Mouse (Mus musculus) liver, postnatal 0 days (tissue): ENCODE measurements at regions not wholly inside any gene's neighbourhood (a gene's known extent, or its start where the extent isn't known, plus 50 kb on each side); places are given as distances from the start of the nearest gene placed in this dataset.

ENCODE experiments used
- ATAC-seq: fragments of 200-750 bp; cut with Nextera tagmentation; 2 replicates; pipeline ENCODE4 v1.8.0; 2017; ENCODE audit warnings: mild to moderate bottlenecking, moderate library complexity
- DNase-seq: peaks from one replicate; pipeline ENCODE4 v3.0.0-alpha.2; 2016
- H3K27ac ChIP-seq: fragments of 300-500 bp; sonication (generic); 2 replicates; pipeline ENCODE4 v1.5.1; 2014; ENCODE audit warnings: antibody characterized with exemption, moderate library complexity, mild to moderate bottlenecking, low read depth
- H3K27me3 ChIP-seq: fragments of 300-500 bp; sonication (generic); 2 replicates; pipeline ENCODE4 v1.6.1; 2014; ENCODE audit warnings: low read length, control low read depth, mixed read lengths; ENCODE audit not compliant: insufficient read depth
- H3K36me3 ChIP-seq: fragments of 300-500 bp; sonication (generic); replicated peaks from 2 replicates; pipeline ENCODE4 v1.6.1; 2014; ENCODE audit warnings: mild to moderate bottlenecking, control low read depth, low read length, moderate library complexity, mixed read lengths; ENCODE audit not compliant: insufficient read depth
- H3K4me1 ChIP-seq: fragments of 300-500 bp; sonication (generic); 2 replicates; pipeline ENCODE4 v1.6.1; 2014; ENCODE audit warnings: antibody characterized with exemption, mild to moderate bottlenecking, control low read depth; ENCODE audit not compliant: insufficient read depth
- H3K4me2 ChIP-seq: fragments of 300-500 bp; sonication (generic); 2 replicates; pipeline ENCODE4 v1.6.1; 2014; ENCODE audit warnings: low read depth, mild to moderate bottlenecking, low read length, moderate library complexity, mixed read lengths
- H3K4me3 ChIP-seq: fragments of 300-500 bp; sonication (generic); 2 replicates; pipeline ENCODE4 v1.5.1; 2014; ENCODE audit warnings: low read depth, low read length
- H3K9ac ChIP-seq: fragments of 300-500 bp; sonication (generic); replicated peaks from 2 replicates; pipeline ENCODE4 v1.6.1; 2014; ENCODE audit warnings: mild to moderate bottlenecking, moderate library complexity
- H3K9me3 ChIP-seq: fragments of 300-500 bp; sonication (generic); 2 replicates; pipeline ENCODE4 v1.6.1; 2016; ENCODE audit warnings: mild to moderate bottlenecking, control low read depth, low read length, mixed read lengths
- CTCF ChIP-seq: sonication (generic); IDR thresholded peaks from 2 replicates; pipeline ENCODE4 v1.5.1; 2016; ENCODE audit warnings: antibody characterized with exemption, low read depth
- EP300 ChIP-seq: IDR thresholded peaks from 2 replicates; pipeline ENCODE4 v1.6.1; 2016; ENCODE audit warnings: antibody characterized with exemption, low read depth, mild to moderate bottlenecking
- WGBS: fragments of 180-500 bp; shearing (Covaris S2); extraction: QIAGEN DNeasy Blood & Tissue Kit; methylation state at CpG from one replicate; pipeline ENCODE4 v1.1.7; 2014; ENCODE audit not compliant: insufficient replicate concordance; 5-methylcytosine and 5-hydroxymethylcytosine counted together

DNA sequence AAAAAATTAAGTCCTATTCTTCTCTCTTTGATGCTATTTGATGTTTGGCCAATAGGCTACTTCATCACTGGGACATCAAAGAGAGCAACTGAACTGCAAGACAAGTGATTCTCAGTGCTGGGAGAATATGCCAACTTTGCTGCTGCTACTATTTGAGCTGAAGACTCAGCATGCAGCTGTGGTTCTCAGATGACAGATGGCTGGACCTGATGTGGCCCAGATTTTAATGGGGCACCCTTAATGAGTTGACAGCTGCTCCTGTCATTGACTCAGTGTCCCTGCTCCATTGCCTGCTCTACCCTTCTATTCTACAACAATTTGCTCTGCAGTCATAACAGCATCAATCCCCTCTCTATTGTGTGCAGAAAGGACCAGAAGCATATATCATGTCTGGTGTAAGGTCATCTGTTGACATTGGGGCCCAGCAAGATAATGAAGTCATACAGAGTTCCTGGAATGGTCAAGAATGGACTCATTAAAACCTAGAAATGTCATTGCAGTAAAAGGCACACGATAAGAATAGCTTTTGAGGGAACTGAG lies 231.1 kb upstream of the Auts2 start:
- Histone ChIP-seq H3K4me3 (no peak overlapping the region), H3K27me3 (no peaks in the 10 kb centered on the region), H3K9me3 (no peaks in the 10 kb centered on the region), H3K4me2 (no peak overlapping the region), H3K9ac (no peak overlapping the region), H3K27ac (no peak overlapping the region), H3K36me3 (no peaks in the 10 kb centered on the region), H3K4me1 (no peaks in the 10 kb centered on the region)
- TF ChIP-seq CTCF: no peak
- no peak for TF ChIP-seq EP300
- DNase-seq (no peak), ATAC-seq (no peak)
- 59% methylated on average over 1 of the region's 1 CpGs for WGBS

DNA sequence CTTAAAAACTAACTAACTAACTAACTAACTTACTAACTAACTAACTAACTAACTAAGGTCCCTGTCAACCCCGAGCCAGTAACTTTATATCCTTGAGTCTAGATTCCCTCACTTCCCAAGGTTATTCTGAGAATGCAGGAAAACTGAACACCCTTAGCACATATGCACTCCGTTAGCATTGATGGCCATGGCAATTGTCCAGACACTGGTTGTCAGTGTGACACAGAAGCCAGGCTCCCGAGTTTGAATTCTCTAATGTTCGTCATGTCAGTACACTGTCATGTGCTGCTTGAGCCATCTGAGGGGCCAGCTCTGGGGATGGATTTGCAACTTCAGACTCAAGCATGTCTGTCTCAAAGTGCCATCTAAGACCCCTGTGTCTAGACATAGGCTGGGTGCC lies 217.3 kb upstream of the Auts2 start:
- no peaks in the 10 kb centered on the region for H3K36me3 ChIP-seq
- no peak overlapping the region for H3K4me2 ChIP-seq
- ATAC-seq: no peak
- H3K4me3 ChIP-seq: no peak overlapping the region
- no peaks in the 10 kb centered on the region for H3K27me3 ChIP-seq
- WGBS: 51% methylated on average over 4 of the region's 4 CpGs
- H3K9ac ChIP-seq: no peak overlapping the region
- H3K4me1 ChIP-seq: no peaks in the 10 kb centered on the region
- H3K27ac ChIP-seq: no peak overlapping the region
- H3K9me3 ChIP-seq: no peaks in the 10 kb centered on the region
- TF ChIP-seq CTCF (no peak), EP300 (no peak)
- DNase-seq: no peak

DNA sequence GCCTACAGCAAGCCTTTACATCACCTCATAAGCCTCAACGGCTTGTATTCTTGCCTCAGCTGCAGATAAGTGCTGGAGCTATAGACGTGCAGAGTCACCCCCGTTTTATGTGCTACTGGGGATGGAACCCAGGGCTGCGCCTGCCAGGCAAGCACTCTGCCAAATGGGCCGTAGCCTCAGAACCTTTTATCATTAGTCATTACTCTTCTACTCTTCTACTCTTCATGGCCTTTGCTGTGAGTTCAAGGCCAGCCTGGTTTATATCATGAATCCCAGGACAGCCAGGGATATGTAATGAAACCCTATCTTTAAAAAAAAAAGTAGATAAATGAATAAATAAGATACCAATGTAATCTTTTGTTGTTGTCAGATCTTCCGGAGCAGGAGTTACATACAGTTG lies 216.6 kb upstream of the Auts2 start:
- 66% methylated on average over 6 of the region's 6 CpGs for WGBS

DNA sequence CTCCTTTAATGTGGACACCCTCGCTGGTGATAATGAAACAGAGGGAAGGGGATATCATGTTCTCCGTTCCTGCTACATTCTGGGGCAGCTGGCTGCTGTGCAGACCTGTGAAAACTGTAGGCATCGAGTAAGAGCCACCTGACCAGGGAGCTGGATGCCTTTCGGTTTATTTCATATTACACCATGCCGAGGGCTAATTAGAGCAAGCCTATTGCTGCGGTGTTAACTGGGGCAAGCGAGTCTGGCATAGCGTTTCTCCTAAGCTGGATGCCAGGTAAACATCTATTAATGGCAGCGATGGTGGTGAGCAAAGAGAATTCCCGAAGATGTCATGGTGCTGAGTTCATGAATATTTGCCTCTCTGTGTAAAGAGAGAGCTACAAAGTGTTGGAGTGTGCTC lies 215.8 kb upstream of the Auts2 start:
- Histone ChIP-seq H3K4me2 (no peak overlapping the region), H3K27me3 (no peaks in the 10 kb centered on the region), H3K4me1 (no peaks in the 10 kb centered on the region), H3K27ac (no peak overlapping the region), H3K36me3 (no peaks in the 10 kb centered on the region), H3K9ac (no peak overlapping the region), H3K9me3 (no peaks in the 10 kb centered on the region), H3K4me3 (no peak overlapping the region)
- 73% methylated on average over 10 of the region's 10 CpGs for WGBS
- ATAC-seq: no peak
- no peak for DNase-seq
- TF ChIP-seq CTCF (no peak), EP300 (no peak)

More for the DNA sequence above, 216.6 kb upstream of the Auts2 start:
- Histone ChIP-seq H3K4me3 (no peak overlapping the region), H3K27ac (no peak overlapping the region), H3K36me3 (no peaks in the 10 kb centered on the region), H3K27me3 (no peaks in the 10 kb centered on the region), H3K4me2 (no peak overlapping the region), H3K9me3 (no peaks in the 10 kb centered on the region), H3K4me1 (no peaks in the 10 kb centered on the region), H3K9ac (no peak overlapping the region)
- DNase-seq: no peak
- ATAC-seq: no peak
- no peak for TF ChIP-seq CTCF

DNA sequence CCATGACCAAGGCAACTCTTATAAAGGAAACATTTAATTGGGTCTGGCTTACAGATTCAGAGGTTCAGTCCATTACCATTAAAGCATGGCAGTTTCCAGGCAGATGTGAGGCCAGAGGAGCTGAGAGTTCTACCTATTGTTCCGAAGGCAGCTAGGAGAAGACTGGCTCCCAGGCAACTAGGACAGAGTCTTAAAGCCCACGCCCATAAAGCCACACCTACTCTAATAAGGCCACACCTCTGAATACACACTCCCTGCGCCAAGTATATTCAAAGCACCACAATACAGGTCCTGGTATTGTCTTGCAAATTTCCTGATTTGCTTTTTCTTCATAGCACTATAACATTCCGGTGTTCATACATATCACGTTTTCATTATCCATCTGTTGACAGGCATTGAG lies 194.8 kb upstream of the Auts2 start:
- H3K4me3 ChIP-seq: no peak overlapping the region
- no peaks in the 10 kb centered on the region for H3K9me3 ChIP-seq
- no peaks in the 10 kb centered on the region for H3K4me1 ChIP-seq
- no peaks in the 10 kb centered on the region for H3K36me3 ChIP-seq
- no peaks in the 10 kb centered on the region for H3K27me3 ChIP-seq
- 75% methylated on average over 5 of the region's 5 CpGs for whole genome bisulfite sequencing
- TF ChIP-seq CTCF (no peak), EP300 (no peak)
- H3K4me2 ChIP-seq: no peak overlapping the region
- H3K9ac ChIP-seq: no peak overlapping the region
- H3K27ac ChIP-seq: no peak overlapping the region
- DNase-seq (no peak), ATAC-seq (no peak)

DNA sequence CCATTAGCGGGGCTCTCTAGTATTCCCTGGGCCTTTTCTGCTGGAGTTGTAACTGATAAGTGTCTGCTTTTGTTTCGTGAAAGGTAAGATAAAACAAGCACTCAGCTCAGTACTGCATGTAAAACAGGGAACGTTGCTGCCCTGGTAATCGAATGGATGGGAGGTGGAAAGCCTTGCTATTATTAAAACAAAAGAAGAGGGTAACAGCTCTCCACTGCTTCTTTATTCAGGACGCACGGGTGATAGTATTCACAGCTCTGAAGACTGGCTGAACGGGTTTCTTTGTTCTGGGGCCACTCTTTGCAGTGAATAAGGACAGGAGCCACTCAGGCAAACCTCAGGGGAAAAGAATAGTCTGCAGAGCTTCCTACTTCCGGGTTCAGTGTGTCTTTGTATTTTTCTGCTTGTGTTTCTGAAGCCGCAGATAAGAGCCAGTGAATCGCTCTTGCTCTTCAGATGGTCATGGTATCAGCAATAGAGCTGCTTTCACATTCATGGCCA lies 185.6 kb upstream of the Auts2 start:
- ATAC-seq: no peak
- DNase-seq: no peak
- Histone ChIP-seq H3K9ac (no peak overlapping the region), H3K9me3 (no peaks in the 10 kb centered on the region), H3K36me3 (no peaks in the 10 kb centered on the region), H3K4me2 (no peak overlapping the region), H3K4me1 (no peaks in the 10 kb centered on the region), H3K27me3 (no peaks in the 10 kb centered on the region), H3K4me3 (no peak overlapping the region), H3K27ac (no peak overlapping the region)
- TF ChIP-seq EP300 (no peak), CTCF (no peak)
- WGBS: 45% methylated on average over 10 of the region's 10 CpGs

DNA sequence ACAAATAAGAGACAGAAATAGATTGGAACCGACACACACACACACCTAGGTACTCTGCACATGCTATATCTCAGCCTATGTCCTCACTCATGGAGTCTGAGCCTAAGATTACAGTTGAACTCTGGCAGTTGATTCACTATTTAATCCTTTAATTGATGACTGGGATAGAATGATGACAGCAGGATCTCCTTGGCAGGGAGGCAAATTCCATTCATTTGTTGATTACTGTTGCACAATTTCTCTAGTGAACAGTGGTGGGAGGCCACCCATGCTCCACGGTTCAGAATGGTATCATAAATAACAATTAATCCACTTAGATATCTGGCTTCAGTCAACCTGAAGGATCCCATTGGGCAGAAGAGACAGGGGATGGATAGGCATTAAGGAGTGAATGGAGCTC lies 181.3 kb upstream of the Auts2 start:
- Histone ChIP-seq H3K27me3 (no peaks in the 10 kb centered on the region), H3K36me3 (no peaks in the 10 kb centered on the region), H3K4me2 (no peak overlapping the region), H3K4me3 (no peak overlapping the region), H3K4me1 (no peaks in the 10 kb centered on the region), H3K9me3 (no peaks in the 10 kb centered on the region), H3K27ac (no peak overlapping the region), H3K9ac (no peak overlapping the region)
- TF ChIP-seq CTCF (no peak), EP300 (no peak)
- ATAC-seq: no peak
- 68% methylated on average over 2 of the region's 2 CpGs for WGBS
- DNase-seq: no peak
